Mouse (Mus musculus) lung, adult 2 months (tissue): ENCODE results near the gene Flywch1.

Experiments used
- CTCF ChIP-seq: fragments of 200-500 bp; IDR thresholded peaks from 2 replicates; pipeline ENCODE4 v1.5.1; 2011; ENCODE audit warnings: mild to moderate bottlenecking, low read length, control low read depth; ENCODE audit not compliant: insufficient read depth
- POLR2A ChIP-seq: fragments of 200-500 bp; IDR thresholded peaks from 2 replicates; pipeline ENCODE4 v1.6.1; 2011; ENCODE audit warnings: low read depth, mild to moderate bottlenecking, control low read depth, low read length, borderline replicate concordance; ENCODE audit errors: extremely low read depth

- no peak for TF ChIP-seq POLR2A
- TF ChIP-seq CTCF = no peak
Observed at GRCm38 (mm10) chr17:23773676-23774075, 2.3 kb upstream of the Flywch1 start.
